Mouse (Mus musculus): ENCODE measurements around the gene Opalin.

Opalin gene

DNA sequence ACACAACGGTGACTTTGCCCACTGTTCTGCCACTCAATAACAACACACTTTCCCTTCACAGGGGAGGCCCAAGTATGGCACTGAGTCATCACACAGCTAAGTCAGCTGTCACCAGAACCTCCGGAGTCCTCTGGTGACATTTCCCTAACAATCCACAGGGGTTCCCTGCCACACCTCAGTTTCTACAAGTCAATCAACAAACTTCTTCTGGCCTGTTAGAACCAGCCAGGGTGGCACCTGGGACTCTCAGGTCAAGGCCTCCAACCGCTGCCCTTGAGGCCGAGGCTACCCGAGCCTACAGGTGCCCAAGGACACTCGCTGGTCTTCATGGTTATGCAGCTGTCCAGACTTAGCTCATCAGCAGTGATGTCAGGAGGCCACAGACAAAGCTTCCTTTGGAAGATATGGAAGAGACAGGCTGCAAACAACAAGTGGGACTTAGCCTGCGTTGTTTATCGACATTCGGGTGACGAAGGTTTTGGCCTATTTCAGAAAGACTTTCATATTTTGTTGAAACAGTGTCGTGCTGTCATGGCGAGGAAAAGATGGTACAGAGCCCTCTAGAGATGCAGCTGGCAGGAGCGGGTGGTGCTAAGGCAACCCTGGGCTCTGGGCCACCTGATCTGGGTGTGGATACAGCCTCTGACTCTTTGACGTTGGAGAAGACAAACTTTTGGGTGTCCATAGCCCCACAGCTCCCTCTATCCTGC lies 3.0 kb downstream of the Opalin start:
- no peak for DNase-seq (ENCODE audit: low read depth, low spot score)

DNA sequence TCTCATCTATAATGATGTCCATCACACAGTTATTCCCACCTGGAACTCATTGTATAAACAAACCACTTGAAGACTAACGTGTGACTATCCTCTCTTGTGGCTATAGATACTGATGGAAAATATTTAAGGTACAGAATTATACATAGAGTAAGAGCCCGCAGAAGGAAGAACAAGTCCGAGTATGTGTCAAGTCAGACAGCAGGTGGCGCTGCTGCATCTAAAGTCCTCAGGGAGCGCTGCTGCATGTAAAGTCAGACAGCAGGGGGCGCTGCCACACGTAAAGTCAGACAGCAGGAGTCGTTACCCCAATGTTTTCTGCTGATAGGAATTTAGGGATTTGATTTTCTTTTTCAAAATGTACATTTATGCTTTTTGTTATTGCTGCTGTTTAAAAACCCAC lies 5.4 kb downstream of the Opalin start:
- peak; percentile 90 for DNase-seq (ENCODE audit: low read depth, low spot score)

DNA sequence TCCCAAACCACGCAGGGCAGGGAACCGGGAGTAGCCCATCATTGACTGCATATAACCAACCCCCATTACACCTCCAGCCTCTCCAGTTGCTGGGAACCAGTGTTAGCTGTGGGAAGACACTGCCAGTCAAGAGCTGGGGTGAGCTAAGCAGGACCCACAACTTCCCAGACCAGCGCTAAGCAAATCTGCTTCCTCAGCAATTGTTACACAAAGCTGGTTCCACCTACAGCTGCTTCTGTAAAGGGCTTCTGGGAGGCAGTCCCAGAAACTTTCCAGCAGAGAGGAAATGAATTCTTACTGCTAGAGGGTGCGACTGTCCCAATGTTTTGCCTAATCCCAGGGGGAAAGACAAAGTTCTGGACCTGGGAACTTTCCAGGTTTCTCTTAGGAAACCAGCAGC lies 22.2 kb downstream of the Opalin start:
- DNase-seq (ENCODE audit: low read depth, low spot score), result no peak

DNA sequence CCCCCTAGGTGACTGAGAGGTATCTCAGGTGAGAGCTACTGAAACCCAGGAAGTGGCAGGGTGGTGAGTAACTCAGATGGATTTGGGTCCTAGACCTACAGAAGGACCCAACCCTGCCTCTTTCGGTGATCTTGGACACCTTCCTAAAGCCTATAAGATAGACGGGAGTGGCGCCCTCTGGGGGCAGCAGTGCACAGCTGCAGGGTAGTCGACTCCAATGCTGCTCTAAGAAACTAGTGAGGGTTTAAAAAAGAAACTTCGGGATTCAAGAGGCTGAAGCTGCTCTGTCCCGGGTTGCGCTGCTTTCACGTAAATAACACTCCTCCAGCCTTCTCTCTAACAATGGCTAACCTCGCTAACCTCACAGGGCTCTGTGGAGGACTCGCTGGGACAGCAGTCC lies 23.4 kb downstream of the Opalin start:
- DNase-seq (ENCODE audit: low read depth, low spot score), result no peak

DNA sequence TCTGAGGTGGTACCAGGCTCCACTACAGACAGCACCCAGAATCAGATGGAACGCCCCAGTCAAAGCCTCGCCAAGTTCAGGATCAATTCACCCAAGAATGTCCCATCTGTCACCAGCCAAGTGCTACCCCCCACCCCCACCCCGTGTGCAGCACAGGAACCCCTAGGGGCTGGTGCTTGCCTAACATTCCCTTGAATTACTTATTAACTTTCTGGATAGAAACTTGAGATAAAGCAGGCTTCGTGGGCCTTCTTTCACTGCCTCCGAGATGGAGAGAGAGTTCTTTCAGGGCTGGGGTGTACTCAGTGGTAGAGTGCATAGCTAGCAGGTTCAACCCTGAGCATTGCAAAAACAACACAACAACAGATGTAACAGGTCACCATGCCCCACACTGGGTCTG lies 24.7 kb downstream of the Opalin start:
- DNase-seq (ENCODE audit: low read depth, low spot score), result no peak

DNA sequence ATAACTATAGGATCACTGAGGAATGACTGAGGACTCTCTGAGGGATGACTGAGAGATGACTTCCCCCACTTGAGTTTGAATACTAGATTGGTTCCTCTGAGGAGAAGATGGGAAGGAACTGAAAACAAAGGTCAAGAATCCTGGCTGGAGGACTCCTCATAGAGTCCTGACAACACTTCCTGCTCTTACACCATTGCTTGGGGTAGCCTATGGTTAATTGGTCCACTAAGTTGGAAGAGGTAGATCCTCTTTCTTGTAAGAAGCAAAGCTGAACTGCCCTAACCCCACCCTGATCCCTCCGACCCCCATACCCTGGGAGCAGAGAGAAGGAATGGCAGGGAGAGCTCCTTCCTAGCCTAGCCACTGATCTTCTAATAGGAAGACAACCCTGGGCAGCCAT lies 25.2 kb downstream of the Opalin start:
- no peak for DNase-seq (ENCODE audit: low read depth, low spot score)

DNA sequence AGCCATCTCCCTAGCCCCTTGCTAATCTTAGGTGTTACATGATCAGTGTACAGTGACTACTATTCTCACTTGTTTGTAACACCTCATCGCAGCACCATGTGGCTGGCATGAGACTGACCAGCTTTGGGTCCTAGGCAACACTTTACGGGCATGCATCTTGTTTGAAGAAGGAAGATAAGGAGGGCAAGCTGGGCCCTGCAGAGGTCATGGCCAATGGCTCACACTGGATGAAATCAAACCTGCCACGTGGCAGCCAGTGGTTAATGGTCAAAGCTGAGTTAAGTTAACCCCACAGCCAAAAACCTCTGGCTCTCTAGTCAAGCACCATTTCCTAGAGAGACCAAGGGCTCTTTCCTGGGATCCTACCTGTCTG lies 28.7 kb downstream of the Opalin start:
- no peak for DNase-seq (ENCODE audit: low read depth, low spot score)

DNA sequence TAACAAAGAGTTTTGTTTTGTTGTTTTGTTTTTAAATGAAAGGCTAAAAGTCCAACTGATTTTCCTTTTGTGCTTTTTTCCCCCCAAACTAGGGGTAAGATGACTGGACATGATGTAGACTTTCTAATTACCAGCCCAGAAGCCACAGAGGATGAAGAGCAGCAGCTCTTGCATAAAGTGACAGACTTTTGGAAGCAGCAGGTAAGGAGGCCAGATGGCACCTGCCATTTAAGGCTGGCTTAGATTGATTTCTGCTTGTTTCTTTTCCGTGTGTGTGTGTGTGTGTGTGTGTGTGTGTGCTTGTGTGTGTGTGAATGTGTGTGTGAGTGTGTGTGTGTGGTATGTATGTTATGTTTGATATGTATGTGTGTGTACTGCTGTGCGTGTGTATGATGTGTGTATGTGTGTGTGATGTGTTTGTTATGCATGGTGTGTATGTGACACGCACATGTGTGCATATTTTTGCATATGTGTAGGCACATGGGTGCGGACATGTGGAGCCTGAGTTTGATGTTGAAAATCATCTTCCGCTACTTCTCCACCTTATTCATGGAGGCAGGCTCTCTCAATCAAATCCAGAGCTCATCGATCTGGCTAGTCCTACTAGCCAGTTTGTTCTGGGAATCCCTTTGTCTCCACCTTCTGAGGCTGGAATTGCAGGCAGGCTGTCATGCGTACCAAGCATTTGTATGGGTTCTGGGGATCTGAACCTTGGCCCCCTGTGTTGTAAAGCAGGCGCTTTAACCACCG lies 29.3 kb downstream of the Opalin start:
- no peak for DNase-seq (ENCODE audit: low read depth, low spot score)

DNA sequence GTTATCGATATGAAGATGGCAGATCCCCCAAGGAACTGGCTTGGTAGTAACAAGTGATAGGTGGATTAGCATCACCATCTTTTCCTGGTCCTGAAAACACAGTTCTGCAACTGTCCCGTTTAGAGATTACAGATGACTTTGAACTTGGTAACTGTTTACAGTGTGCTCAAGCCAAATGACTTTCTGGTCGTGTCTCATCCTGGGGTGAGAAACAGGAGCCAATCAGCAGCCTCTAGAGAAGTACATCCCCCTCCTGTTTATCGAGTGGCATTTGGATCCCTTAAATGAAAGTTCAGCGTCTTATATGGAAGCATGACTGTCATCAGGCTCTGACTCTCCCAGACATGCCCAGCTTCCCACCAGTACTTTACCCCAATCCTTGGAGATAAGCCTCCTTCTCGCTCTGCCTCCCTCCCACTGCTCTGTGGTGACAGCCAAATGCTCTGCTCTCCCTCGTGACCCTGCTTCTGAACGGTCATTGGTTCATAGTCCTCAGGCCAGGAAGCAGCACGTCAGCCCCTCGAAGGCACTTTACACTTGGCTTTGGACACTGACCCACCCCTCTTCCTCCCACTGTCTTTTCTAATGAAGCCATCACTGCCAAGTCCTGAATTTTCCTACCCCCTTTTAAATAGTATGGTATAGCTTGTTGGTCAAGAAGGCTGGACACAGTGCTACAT lies 31.7 kb downstream of the Opalin start:
- DNase-seq (ENCODE audit: low read depth, low spot score), result no peak

DNA sequence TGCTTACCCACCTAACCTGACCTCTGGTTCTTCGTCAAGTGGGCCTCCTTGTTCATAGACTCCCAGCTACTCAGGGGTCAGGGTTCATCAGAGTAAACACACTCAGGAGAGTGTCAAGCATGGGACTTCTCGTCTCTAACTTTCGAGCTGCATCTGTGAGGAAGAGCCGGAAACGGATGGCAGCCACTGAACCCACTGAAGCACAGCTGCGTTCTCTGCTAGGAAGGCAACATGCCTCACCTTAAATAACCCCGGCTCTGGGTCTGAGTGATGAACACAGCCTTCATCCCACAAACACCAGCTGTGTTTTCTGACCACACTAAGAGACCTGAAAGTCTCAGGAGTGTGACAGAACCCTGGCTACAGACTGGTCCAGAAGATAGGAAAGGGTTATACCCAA lies 37.8 kb downstream of the Opalin start:
- DNase-seq (ENCODE audit: low read depth, low spot score), result no peak

DNA sequence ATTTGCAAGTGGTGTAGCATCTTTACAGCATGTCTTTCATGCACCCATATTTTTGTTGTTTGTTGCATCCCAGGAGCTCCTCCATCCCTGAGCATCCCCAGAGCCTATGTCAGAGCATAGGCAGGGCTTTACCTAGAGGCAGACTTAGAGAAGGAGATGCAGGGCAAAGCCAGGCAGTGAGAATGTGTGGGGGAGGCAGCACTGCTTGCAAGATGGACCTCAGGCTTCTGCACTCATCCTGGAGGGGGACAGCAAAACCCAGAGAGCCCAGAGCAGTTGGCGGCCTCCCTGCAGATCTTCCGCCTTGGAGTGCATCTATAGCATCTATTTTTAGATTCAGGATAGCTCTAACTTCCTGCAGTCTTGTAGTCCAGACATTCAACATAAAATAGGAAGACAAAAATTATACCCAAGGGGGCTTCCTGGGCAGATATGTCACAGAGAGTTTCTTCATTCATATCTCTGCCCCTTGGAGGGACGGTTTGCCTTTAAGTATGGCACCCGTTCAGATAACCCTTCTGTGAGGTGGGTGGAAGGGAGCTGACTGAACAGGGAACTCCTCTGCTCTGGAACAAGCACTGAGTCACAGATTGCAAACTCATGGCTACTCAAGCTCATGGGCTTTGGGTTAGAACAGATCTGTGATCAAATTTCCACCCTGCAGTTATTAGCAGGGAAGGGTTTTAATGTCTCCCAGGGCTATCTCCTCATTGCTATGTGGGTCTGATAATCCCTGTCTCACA lies 40.9 kb downstream of the Opalin start:
- no peak for DNase-seq (ENCODE audit: low read depth, low spot score)

DNA sequence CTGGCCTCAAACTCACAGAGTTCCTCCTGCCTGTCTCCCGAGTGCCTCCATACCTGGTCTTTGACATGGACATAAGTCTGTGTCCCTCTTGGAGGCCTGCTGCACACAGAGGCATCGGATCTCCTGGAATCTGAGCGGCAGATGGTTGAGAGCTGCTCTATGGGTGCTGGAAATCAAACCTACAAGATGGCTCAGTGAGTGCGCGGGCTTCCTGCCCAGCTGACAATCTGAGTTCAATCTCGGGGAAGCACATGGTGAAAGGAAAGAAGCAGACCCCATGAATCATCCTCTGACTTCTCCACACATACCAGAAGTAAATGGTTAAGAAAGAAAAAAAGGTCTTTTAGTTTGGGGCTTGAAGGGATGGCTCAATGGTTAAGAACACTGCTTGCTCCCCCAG lies 45.0 kb downstream of the Opalin start:
- no peak for DNase-seq (ENCODE audit: low read depth, low spot score)

DNA sequence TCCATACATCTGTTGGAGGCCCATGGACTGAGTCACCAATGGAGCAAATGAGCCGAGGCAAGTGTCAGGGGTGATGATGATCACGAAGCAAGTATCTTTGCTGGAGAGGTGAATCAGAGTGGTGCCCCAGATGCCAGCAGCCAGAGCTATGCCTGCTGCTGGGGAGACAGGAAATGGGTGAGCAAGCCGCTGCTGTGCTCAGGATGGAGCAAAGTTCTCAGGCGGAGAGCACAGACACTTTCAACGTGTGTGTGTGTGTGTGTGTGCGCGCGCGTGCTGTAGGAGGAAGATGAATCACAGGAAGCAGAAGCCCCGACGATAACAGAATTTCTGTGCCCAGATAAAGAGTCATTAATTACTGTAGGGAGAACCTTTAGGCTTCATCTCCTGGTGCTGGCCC lies 45.9 kb downstream of the Opalin start:
- DNase-seq (ENCODE audit: low read depth, low spot score), result no peak

DNA sequence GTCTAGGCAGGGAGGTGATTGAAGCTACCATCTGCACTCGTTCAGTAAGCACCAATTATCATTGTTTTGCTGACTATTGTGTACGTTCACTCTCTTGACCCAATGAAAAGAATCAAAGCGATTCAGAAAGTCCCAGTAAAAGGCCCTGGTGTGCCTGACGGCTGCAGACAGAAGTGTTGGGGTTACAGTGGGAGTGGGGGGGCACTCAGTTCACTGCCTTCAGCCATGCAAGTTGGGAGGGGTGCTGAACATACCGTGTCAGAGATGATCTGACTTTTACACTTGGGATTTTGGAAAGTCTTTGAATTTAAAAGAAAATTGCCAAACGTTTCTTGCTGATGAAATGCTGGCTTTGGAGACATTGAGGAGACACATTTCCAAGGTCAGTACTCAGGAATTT lies 46.8 kb downstream of the Opalin start:
- DNase-seq (ENCODE audit: low read depth, low spot score), result no peak

DNA sequence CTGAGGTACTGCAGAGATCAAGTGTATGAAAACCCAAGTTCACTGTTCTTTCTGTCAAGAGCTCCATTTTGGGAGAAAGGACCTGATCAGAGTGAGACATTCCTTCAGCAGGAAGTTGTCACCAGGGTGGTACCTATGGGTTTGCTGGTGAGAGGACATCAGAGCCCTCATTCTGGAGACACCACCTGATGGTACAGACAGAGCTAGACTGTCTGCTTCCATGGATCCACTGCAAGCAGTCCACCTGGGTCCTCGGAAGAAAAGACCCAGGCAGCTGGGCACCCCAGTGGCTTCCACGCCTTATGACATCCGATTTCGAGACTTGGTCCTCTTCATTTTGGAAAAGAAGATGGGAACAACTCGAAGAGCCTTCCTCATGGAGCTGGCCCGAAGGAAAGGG lies 47.7 kb downstream of the Opalin start, which contains the start of gene Dntt:
Gene Dntt, plus strand, starts transcription at position 57 of the 400 bp plus-strand sequence.
- DNase-seq (ENCODE audit: low read depth, low spot score), result no peak

DNA sequence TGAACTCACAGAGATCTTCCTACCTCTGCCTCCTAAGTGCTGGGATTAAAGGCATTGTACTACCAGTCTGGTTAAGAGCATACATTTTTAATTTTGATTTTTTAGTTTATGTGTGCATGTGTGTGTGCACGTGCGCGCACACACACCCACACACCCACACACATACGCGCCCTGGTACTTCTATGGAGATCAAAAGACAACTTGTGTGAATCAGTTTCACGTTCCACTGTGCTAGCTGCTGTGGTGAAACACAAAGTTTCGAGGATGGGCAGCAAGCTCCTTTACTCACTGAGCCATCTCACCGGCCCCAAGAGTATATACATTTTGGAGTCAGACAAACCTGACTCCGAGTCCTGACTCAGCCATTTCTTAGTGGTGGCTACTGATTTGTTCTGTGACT lies 49.3 kb downstream of the Opalin start:
- DNase-seq (ENCODE audit: low read depth, low spot score), result no peak

DNA sequence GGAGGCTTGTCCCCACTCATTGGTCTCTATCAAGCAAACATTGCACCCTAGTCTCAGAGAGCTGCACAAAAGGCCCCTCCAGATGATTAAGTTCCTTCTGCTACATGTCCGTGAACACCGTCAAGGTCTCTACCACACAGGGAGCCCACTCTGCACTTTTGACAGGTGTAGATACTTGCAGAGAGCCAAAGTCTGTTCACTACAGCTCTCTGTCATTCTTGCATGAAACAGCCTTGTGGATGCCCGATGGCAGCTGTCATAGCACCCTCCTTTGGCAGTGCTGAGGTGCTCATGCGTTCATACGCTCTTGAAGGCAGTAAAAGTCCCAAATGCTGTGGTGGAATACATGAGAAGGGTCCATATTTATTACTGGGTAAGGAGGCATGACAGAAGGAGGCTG lies 49.9 kb downstream of the Opalin start:
- no peak for DNase-seq (ENCODE audit: low read depth, low spot score)

DNA sequence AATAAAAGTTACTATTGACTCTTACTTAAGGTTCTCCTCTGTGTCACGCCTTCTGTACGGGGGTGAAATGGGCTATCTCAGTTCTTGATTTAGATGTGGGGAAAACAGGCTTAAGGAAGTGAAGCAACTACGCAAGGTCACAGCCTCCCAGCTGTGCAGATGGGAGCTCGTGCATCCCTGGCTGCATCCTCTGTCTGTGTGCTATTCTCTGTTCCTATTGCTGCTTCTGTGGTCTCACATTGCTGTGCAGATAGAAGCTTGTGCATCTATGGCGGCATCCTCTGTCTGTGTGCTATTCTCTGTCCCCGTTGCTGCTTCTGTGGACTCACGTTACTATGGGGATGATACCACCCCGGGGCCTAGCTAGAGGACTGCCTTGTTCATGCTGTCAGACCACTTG lies 50.4 kb downstream of the Opalin start:
- DNase-seq (ENCODE audit: low read depth, low spot score), result no peak

DNA sequence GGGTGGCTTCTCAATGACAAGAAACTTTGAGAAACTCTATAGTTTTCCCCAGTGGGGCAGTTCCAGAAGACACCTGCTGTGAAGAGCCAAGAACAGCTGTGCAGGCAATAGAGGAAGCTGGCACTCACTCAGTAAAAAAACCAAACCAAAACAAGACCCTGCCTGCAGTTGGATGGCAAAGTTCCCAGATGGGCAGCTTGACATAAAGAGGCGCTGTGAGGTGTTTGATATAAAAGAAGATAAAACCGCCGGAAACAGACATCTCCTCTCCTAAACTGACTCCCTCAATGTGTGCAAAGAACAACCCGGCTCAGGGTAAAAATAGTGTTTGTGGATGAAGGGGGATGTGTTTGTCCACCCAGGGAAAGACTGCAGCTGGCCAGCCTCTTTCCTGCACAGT lies 54.7 kb downstream of the Opalin start:
- DNase-seq (ENCODE audit: low read depth, low spot score), result no peak

DNA sequence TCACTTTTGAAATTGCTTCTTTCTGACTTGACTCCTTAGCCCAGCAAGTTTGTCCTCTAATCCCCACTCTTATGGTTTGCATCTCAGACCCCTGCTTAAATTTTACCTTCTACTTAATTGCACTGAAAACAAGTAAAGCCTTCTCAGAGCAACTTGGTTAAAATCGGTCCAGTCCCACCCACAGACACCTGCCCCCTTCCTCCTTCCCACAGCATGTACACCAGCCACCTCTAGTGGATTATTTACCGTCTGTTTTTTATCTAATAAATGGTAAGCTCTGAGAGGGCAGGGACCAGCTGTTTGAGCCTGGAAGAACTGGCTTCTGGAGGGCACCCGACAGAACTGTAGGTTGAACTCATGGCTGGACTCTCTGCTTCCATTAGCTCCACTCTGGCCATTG lies 56.4 kb downstream of the Opalin start:
- no peak for DNase-seq (ENCODE audit: low read depth, low spot score)

DNA sequence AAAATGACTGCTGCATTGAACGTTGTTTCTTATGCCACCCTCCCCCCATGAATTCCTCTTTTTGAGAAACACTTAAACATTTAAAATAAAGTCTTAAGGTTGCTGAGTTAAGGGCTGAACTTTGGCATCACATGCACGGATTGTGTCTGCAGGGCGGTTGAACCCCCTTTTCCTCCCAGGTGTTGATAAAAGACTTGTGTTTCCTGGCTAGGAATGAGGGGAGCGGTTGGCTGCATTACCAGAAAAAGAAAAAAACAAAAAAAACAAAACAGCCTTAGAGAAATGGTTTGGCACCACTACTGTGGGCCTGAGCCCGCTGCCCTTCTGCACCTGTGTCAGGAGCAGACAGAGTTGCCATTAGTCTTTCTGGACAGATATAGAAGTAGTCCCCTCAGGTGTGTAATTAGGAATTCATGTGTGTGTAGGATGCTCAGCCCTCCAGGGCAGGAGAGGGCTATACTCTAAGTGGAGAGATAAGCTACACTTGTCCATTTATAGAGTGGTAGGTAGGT lies 57.7 kb downstream of the Opalin start:
- DNase-seq (ENCODE audit: low read depth, low spot score), result no peak
